Mouse (Mus musculus): Measurements from ENCODE around the gene Zfp14. TPM values are rescaled to one million over a fixed set of nuclear protein-coding genes. Genes with fewer than 3 reads are reported as not detected.

The Zfp14 gene
- polyA plus RNA-seq, 1 experiment from 2014 or later: 1.8 TPM

GRCm38 (mm10) chr7:30072146-30073028 is 21.2 kb upstream of the Zfp14 start, which contains the start of gene Zfp82:
Gene Zfp82 (minus strand): TSS chr7:30072900.
- 0 out of 2 replicates have a peak within 1 kb of the TSS, but pooled peaks have one; percentile 49 for H3K27ac ChIP-seq (replicated peaks)
- TF ChIP-seq EP300 (optimal IDR thresholded peaks at IDR 0.05) (no peak), CTCF (IDR thresholded peaks at IDR 0.05; ENCODE audit: low read depth) (no peak)

GRCm38 (mm10) chr7:30064622-30065021 is 13.4 kb upstream of the Zfp14 start:
- 82% methylated on average over 5 of the region's 5 CpGs for WGBS
- no peaks in the 10 kb centered on the region for H3K4me1 ChIP-seq (replicated peaks; ENCODE audit: control insufficient read depth, insufficient read depth)
- H3K9me3 ChIP-seq (ENCODE audit: control insufficient read depth, low read length): no peaks in the 10 kb centered on the region
- H3K4me2 ChIP-seq (replicated peaks; ENCODE audit: low read depth): no peak overlapping the region
- TF ChIP-seq EP300 (optimal IDR thresholded peaks at IDR 0.05): no peak
- TF ChIP-seq CTCF (IDR thresholded peaks at IDR 0.05; ENCODE audit: low read depth): no peak
- ATAC-seq (ENCODE audit: low FRiP score, low TSS enrichment) (0 out of 2 replicates have a peak, but pooled peaks have one; percentile 21), DNase-seq (ENCODE audit: low spot score) (no peak)
- no peak overlapping the region for H3K27ac ChIP-seq (replicated peaks)
- no peak overlapping the region for H3K9ac ChIP-seq (ENCODE audit: low read length)
- H3K36me3 ChIP-seq (ENCODE audit: control insufficient read depth, insufficient read depth, low read length): no peaks in the 10 kb centered on the region
- no peak overlapping the region for H3K4me3 ChIP-seq (ENCODE audit: low read depth, low read length)
- no peaks in the 10 kb centered on the region for H3K27me3 ChIP-seq (ENCODE audit: control insufficient read depth, insufficient read depth, low read length)

More at GRCm38 (mm10) chr7:30072146-30073028, 21.2 kb upstream of the Zfp14 start, which contains the start of gene Zfp82:
- Histone ChIP-seq H3K4me1 (replicated peaks; ENCODE audit: control insufficient read depth, insufficient read depth) (no peaks in the 10 kb centered on the region), H3K4me3 (ENCODE audit: low read depth, low read length) (peak within 1 kb of the TSS; percentile 82), H3K27me3 (ENCODE audit: control insufficient read depth, insufficient read depth, low read length) (no peaks in the 10 kb centered on the region), H3K4me2 (replicated peaks; ENCODE audit: low read depth) (peak within 1 kb of the TSS; percentile 99), H3K9ac (ENCODE audit: low read length) (peak within 1 kb of the TSS; percentile 70), H3K36me3 (ENCODE audit: control insufficient read depth, insufficient read depth, low read length) (no peaks in the 10 kb centered on the region), H3K9me3 (ENCODE audit: control insufficient read depth, low read length) (no peaks in the 10 kb centered on the region)
- DNase-seq (ENCODE audit: low spot score) (peak; percentile 75), ATAC-seq (ENCODE audit: low FRiP score, low TSS enrichment) (peak; percentile 63)
- under 1% methylated on average over 47 of the region's 50 CpGs for WGBS

GRCm38 (mm10) chr7:30062478-30062877 is 11.3 kb upstream of the Zfp14 start:
- Histone ChIP-seq H3K27ac (replicated peaks) (no peak overlapping the region), H3K36me3 (ENCODE audit: control insufficient read depth, insufficient read depth, low read length) (no peaks in the 10 kb centered on the region), H3K9me3 (ENCODE audit: control insufficient read depth, low read length) (no peaks in the 10 kb centered on the region), H3K9ac (ENCODE audit: low read length) (no peak overlapping the region), H3K4me2 (replicated peaks; ENCODE audit: low read depth) (no peak overlapping the region), H3K4me1 (replicated peaks; ENCODE audit: control insufficient read depth, insufficient read depth) (no peaks in the 10 kb centered on the region), H3K27me3 (ENCODE audit: control insufficient read depth, insufficient read depth, low read length) (no peaks in the 10 kb centered on the region), H3K4me3 (ENCODE audit: low read depth, low read length) (no peak overlapping the region)
- no peak for ATAC-seq (ENCODE audit: low FRiP score, low TSS enrichment)
- DNase-seq (ENCODE audit: low spot score): peak; percentile 29
- WGBS: 89% methylated on average over 5 of the region's 5 CpGs
- TF ChIP-seq EP300 (optimal IDR thresholded peaks at IDR 0.05): no peak
- peak; percentile 60 for TF ChIP-seq CTCF (IDR thresholded peaks at IDR 0.05; ENCODE audit: low read depth)

- no peaks in the 10 kb centered on the region for H3K4me1 ChIP-seq (replicated peaks; ENCODE audit: control insufficient read depth, insufficient read depth)
- H3K9me3 ChIP-seq (ENCODE audit: control insufficient read depth, low read length): no peaks in the 10 kb centered on the region
- no peaks in the 10 kb centered on the region for H3K36me3 ChIP-seq (ENCODE audit: control insufficient read depth, insufficient read depth, low read length)
- no peak overlapping the region for H3K4me2 ChIP-seq (replicated peaks; ENCODE audit: low read depth)
- no peak for ATAC-seq (ENCODE audit: low FRiP score, low TSS enrichment)
- WGBS: 73% methylated on average over 6 of the region's 6 CpGs
- no peak overlapping the region for H3K4me3 ChIP-seq (ENCODE audit: low read depth, low read length)
- H3K27me3 ChIP-seq (ENCODE audit: control insufficient read depth, insufficient read depth, low read length): no peaks in the 10 kb centered on the region
- no peak overlapping the region for H3K9ac ChIP-seq (ENCODE audit: low read length)
- no peak overlapping the region for H3K27ac ChIP-seq (replicated peaks)
- no peak for DNase-seq (ENCODE audit: low spot score)
- TF ChIP-seq CTCF (IDR thresholded peaks at IDR 0.05; ENCODE audit: low read depth) (no peak), EP300 (optimal IDR thresholded peaks at IDR 0.05) (no peak)
These were observed 9.2 kb upstream of the Zfp14 start for GRCm38 (mm10) chr7:30060341-30060740.

GRCm38 (mm10) chr7:30053591-30053990 is 2.4 kb upstream of the Zfp14 start:
- Histone ChIP-seq H3K9ac (ENCODE audit: low read length) (no peak overlapping the region), H3K4me3 (ENCODE audit: low read depth, low read length) (no peak overlapping the region), H3K27me3 (ENCODE audit: control insufficient read depth, insufficient read depth, low read length) (no peaks in the 10 kb centered on the region), H3K27ac (replicated peaks) (no peak overlapping the region), H3K4me1 (replicated peaks; ENCODE audit: control insufficient read depth, insufficient read depth) (no peaks in the 10 kb centered on the region), H3K36me3 (ENCODE audit: control insufficient read depth, insufficient read depth, low read length) (no peaks in the 10 kb centered on the region), H3K9me3 (ENCODE audit: control insufficient read depth, low read length) (no peaks in the 10 kb centered on the region), H3K4me2 (replicated peaks; ENCODE audit: low read depth) (no peak overlapping the region)
- DNase-seq (ENCODE audit: low spot score) (no peak), ATAC-seq (ENCODE audit: low FRiP score, low TSS enrichment) (no peak)
- TF ChIP-seq EP300 (optimal IDR thresholded peaks at IDR 0.05) (no peak), CTCF (IDR thresholded peaks at IDR 0.05; ENCODE audit: low read depth) (no peak)
- WGBS: 11% methylated on average over 3 of the region's 3 CpGs

GRCm38 (mm10) chr7:30048126-30048525 is 3.1 kb downstream of the Zfp14 start:
- no peak overlapping the region for H3K4me3 ChIP-seq (ENCODE audit: low read depth, low read length)
- no peak overlapping the region for H3K4me2 ChIP-seq (replicated peaks; ENCODE audit: low read depth)
- no peak for TF ChIP-seq CTCF (IDR thresholded peaks at IDR 0.05; ENCODE audit: low read depth)
- no peak for TF ChIP-seq EP300 (optimal IDR thresholded peaks at IDR 0.05)
- H3K27me3 ChIP-seq (ENCODE audit: control insufficient read depth, insufficient read depth, low read length): no peaks in the 10 kb centered on the region
- ATAC-seq (ENCODE audit: low FRiP score, low TSS enrichment): no peak
- no peaks in the 10 kb centered on the region for H3K4me1 ChIP-seq (replicated peaks; ENCODE audit: control insufficient read depth, insufficient read depth)
- 81% methylated on average over 4 of the region's 4 CpGs for WGBS
- H3K9ac ChIP-seq (ENCODE audit: low read length): no peak overlapping the region
- DNase-seq (ENCODE audit: low spot score): no peak
- H3K9me3 ChIP-seq (ENCODE audit: control insufficient read depth, low read length): no peaks in the 10 kb centered on the region
- no peak overlapping the region for H3K27ac ChIP-seq (replicated peaks)
- H3K36me3 ChIP-seq (ENCODE audit: control insufficient read depth, insufficient read depth, low read length): no peaks in the 10 kb centered on the region
